Mouse (Mus musculus) lung, postnatal 14 days (tissue): Measurements from ENCODE around the gene Ier3.
A peak's percentile ranks its signal among the peaks of the same experiment; 100 is the strongest.

Experiments used
- DNase-seq: peaks from one replicate; pipeline ENCODE4 v3.0.0; 2021

Gene Ier3

GRCm38 (mm10) chr17:35821439-35822430, at the start of gene Ier3:
Ier3 (plus strand) TSS chr17:35821684.
- DNase-seq, result peak; percentile 91

DNA sequence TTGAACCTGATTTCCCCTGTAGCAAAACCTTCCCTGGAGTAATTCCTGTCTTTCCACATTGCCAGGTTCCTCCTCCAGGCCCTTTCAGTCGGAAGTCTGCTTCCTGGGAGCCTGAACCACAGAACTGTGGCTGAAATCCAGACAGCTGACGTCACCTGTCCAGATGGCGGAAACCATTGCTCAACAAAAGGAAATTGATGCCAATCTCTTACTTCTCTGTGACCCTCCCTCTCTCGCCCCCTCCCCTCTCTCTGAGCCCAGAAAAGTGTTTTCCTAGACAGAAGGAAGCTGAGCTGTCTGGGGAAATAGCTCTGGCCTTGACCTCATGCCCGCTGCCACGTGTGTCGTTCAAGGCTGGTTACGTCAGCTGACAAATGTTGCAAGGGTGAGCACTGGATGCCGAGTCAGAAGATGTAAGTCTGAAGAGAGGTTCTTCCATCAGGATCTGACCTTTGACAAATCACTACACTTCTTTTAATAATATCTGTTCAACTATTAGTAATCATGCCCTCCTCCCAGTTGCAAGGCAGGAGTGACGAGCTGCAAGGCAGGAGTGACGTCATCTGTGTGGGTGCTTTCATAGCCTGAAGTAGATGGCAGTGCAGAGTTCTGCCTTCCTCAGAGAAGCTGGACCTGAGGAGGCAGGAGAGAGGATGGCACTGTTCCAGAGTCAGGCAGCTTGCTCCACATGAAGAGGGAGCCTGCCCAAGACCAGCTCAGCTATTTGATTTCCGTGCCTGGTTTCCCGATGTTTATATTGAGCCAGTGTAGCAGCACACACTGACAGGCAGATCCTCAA, 44.5 kb upstream of the Ier3 start:
- DNase-seq, result peak; percentile 84

DNA sequence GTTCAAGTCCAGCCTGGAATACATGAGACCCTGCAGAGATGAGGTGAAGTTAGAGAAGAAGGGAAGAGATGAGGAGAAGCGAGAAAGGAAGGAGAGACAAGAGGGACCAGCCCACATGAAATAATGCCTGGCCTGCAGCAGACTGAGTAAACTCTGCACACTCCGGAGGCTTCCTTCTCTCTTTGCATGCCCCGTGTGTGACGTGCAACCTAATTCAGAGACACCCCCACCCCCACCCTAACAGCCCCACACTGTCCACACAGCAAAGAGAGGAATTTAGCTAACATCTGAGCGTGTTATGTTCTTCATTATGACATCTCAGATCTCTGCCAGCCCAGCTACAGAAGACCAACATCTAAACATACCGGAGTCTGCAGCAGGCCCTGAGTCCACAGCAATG, 42.5 kb upstream of the Ier3 start:
- DNase-seq, result no peak

GRCm38 (mm10) chr17:35779466-35780205, 41.8 kb upstream of the Ier3 start:
- peak; percentile 59 for DNase-seq

DNA sequence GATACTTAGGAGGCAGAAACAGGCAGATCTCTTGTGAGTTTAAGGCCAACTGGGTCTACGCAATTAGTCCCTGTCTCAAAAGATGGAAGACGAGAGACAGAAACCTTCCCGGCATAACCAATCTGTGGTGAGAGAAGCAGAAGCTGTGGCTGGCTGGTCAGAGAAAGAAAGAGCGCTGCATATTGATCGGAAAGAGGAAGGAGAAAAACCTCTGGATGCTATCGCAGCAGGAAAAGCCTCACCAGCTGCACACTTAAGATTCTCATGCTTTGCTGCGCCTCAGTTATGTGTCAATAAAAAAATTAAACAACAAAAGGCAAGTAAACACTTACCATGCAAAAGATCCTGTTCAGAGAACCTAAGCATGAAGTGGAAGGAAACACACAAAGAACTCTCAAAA, 41.1 kb upstream of the Ier3 start:
- no peak for DNase-seq

- DNase-seq, result peak; percentile 37
Observed at GRCm38 (mm10) chr17:35782398-35782797, 39.1 kb upstream of the Ier3 start.

GRCm38 (mm10) chr17:35782924-35783323, 38.6 kb upstream of the Ier3 start:
- no peak for DNase-seq

GRCm38 (mm10) chr17:35783944-35784343, 37.5 kb upstream of the Ier3 start:
- DNase-seq, result peak; percentile 56

DNA sequence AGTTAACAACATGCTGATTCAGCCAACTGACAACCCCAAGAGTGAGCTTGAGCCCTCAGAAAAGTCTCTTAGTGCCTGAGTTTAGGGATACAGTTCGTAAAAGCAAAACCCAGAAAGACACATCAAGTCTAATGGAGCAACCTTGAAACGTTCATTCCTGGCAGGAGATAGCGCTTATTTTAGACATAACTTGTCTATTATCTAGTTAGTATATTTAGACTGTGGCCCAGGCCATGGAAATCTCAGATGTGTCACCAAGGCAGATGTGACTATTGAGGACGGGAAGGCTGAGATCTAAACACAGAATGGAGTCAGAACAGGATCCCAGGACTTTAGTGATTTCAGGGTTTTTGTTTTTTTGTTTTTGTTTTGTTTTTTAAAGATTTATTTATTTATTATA, 36.3 kb upstream of the Ier3 start:
- DNase-seq, result no peak

DNA sequence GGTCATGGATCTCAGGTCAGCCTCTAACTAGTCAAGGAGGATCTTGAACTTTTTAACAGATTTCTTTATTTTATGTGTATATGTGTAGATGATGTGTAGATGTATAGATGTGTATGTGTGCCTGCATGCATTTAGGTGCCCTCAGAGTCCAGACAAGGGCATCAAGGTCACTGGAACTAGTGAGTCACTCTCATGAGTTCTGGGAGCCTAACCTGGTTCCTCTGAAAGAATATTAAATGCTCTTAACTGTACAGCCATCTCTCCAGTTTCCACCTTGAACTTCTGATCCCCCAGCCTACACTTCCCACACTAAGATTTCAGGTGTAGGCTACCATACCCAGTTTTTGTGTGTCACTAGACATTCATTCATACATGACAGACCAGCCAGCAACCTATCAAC, 34.0 kb upstream of the Ier3 start:
- DNase-seq, result no peak

- DNase-seq, result no peak
Observed at GRCm38 (mm10) chr17:35788025-35788424, 33.5 kb upstream of the Ier3 start.

DNA sequence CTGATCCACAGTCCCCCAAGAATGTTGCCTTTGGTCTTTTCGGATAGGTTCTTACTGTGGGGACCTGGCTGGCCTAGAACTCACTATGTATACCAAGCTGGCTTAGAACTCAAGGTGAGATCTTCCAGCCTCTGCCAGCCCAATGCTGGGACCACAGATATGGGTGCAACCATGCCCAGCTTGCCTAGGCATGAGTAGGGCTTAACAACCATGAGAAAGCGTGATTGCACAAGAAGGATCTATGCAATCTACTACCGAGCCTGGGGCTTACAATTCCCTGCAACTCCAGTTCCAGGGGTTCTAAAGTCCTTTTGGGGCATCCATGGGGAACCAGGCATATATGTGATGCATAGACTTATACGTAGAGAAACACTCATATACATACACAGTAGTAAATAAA, 30.6 kb upstream of the Ier3 start:
- DNase-seq, result no peak

DNA sequence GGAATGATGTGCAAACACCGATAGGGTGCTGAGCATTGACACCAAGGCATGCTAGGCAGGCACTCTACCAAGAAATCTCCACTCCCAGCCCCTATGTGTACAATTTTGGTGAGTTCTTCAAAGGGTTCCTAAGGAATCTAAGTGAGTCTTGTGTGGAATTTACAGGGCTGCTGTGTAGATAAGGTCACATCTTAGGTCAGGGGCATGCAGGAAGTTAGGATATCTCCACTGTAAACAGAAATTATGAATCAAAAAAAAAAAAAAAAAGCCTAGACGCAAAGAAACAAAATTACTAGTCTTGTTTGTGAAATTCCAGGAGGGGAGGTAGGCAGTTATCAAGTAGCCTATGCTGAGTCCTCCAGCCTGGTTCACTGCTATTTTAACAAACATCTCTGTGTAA, 28.6 kb upstream of the Ier3 start:
- no peak for DNase-seq

GRCm38 (mm10) chr17:35795099-35795498, 26.4 kb upstream of the Ier3 start:
- no peak for DNase-seq

- DNase-seq, result no peak
Observed at GRCm38 (mm10) chr17:35795656-35796055, 25.8 kb upstream of the Ier3 start.

- DNase-seq, result no peak
Observed at GRCm38 (mm10) chr17:35796835-35797234, 24.6 kb upstream of the Ier3 start.

GRCm38 (mm10) chr17:35800905-35801304, 20.6 kb upstream of the Ier3 start:
- DNase-seq, result no peak

- no peak for DNase-seq
Observed at GRCm38 (mm10) chr17:35803020-35803419, 18.5 kb upstream of the Ier3 start.

DNA sequence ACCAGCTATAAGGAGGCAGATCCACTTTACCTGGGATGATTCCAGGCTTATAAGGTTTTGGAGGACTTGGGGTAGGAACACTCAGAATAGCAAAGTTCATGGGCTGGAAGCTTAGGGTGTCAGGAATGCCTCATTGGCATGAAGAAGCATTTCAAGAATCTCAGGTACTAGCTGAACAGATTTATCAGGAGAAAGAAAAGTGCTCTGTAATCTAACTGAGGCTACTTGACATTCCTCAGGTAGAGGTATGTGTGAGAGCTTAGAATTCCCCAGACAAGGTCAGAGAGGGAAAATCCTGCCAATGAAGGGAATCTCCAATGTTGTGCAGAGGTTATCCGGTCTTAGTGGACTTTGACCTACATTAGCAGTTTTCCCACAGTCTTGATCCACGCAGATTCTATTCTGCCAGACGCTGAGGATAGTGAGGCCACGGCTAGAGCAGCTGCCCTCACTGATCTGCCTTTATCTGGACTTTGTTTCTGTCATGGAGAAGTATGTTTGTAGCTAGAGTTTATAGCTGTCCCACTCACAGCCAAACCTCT, 17.6 kb upstream of the Ier3 start:
- no peak for DNase-seq

DNA sequence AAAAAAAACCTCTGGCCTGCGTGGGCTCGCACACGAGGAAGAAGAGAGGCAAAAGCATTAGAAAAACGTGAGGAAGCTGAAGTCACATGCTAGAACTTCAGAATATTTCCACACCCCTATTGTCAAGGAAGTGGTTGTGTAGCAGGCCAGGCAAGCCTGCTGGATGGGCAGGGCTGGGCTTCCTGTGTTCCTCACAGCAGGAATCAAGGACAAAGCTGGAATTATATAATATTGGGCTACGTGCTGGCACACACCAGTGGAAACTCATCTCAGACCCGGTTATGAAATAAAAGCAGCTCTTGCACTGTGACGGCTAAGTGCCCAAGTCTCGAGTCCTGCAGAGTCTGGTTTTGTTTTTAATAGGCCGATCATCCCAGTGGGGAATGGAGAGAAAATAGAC, 13.4 kb upstream of the Ier3 start:
- DNase-seq, result peak; percentile 71

DNA sequence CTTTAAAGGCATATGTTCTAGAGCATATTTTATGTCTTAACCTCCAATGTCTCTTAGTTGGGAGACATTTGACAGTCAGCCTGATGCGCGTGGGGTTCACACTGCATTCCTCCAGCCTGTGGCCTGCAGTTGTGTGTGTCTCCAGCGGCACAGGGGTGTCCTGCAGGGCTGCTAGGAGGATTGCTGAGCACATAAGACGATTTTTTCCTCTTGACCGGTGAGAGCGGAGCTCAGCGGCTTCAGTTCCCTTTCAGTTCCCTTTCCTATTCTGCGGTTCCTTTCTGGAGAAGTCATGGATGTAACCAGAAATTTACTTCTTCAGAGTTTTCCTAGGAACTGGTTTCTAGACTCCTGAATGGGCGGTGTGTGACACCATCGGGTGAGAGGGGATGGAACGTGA, 12.1 kb upstream of the Ier3 start:
- DNase-seq, result no peak

DNA sequence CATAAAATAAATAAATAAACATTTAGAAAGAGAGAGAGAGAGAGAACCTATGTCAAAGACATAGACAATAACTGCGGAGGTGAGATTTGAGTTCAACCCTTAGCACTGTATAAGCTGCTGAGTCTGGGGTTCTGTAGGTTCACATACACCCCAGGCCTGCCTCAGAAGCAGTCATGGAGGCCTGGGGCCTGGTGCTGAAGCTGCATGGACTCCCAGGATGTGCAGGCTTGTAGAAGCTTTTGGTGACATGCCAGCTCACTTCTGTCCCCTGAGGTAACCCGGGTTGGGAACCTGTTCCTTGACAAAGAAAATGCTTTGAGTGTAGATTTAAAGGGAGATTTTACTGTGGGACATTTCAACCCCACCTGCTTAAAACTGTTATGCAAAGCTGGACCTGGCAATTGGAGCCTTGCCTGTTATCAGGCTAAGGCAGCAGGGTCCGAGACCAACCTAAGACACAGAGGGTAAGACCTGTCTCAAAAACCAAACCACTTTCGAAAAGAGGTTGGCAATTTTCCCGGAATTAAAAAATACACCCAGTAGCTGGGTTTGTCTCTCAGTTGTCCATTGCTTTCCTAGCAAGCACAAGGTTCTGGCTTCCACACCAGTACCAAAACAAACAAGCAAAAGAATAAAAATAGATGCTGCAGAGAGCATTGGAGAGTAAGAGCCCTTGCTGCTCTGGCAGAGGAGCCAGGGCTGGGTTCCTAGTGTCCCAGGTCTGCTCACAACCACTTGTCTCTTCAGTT, 10.4 kb upstream of the Ier3 start:
- no peak for DNase-seq
